Mouse (Mus musculus) heart, postnatal 0 days (tissue): ENCODE measurements around the gene AK157302.

Experiments
- CTCF ChIP-seq: IDR thresholded peaks from 2 replicates; pipeline ENCODE4 v1.5.1; 2016; ENCODE audit warnings: antibody characterized with exemption, control low read depth, low read depth
- EP300 ChIP-seq: IDR thresholded peaks from 2 replicates; pipeline ENCODE4 v1.6.1; 2016; ENCODE audit warnings: antibody characterized with exemption, low read depth

- TF ChIP-seq EP300 (no peak), CTCF (no peak)
Measured at GRCm38 (mm10) chr13:21467336-21467735, 27.7 kb upstream of the AK157302 start.
